Comparison of ENCODE assay signal across 28 mouse cellular contexts in genomic region chr10:25535891-25536331, GRCm38 (mm10). TPM values are rescaled to one million over a fixed set of nuclear protein-coding genes. Genes with fewer than 3 reads are reported as not detected.
DNase-seq lines count a peak whose midpoint lies in the region; ATAC-seq lines count a peak whose summit lies in the region.
"Had no signal": no experiment of that assay in that cellular context is flagged by ENCODE, and none has a peak within 500 bp of the region (broad histone marks: within the 10 kb centered on the region; RNA-seq: fewer than 3 reads in every experiment).

TSS of gene Smlr1 (minus strand) at chr10:25536267.

- H3K4me2 ChIP-seq in intestine, embryonic 15.5 days (replicated peaks) = no peak within 1 kb of the TSS
- H3K4me2 ChIP-seq in liver, embryonic 16.5 days (ENCODE audit: low read depth, low read length) = 0 out of 2 replicates have a peak within 1 kb of the TSS, but pooled peaks have one; percentile 0
- H3K4me2 ChIP-seq: embryonic facial prominence, embryonic 13.5 days; heart, embryonic 12.5 days; hindbrain, embryonic 12.5 days; stomach, embryonic 15.5 days had no signal

- DNase-seq in heart, adult 11 months = peak; percentile 82
- no peak for DNase-seq in heart, adult 9 months (ENCODE audit: low spot score in 2 of 2)
- peak; percentile 34 for DNase-seq in kidney, postnatal 14 days
- DNase-seq in neural tube, embryonic 10.5 days (ENCODE audit: extremely low spot score, low spot score) = no peak
- DNase-seq in layer of hippocampus, adult 18-20 months (ENCODE audit: low spot score in 2 of 2) = no peak
- DNase-seq: adrenal gland, postnatal 10 days; cerebellum, adult 9-10 months; gastrocnemius, postnatal 36 days; heart, postnatal 14 days; layer of hippocampus, adult 9-11 months; lung, adult 2 months; right cerebral cortex, postnatal 25 days; thymus, adult 2 months had no signal

- H3K4me3 ChIP-seq in intestine, embryonic 15.5 days (replicated peaks) = no peak within 1 kb of the TSS
- peak within 1 kb of the TSS; percentile 53 for H3K4me3 ChIP-seq in liver, embryonic 16.5 days (ENCODE audit: low read depth, low read length)
- H3K4me3 ChIP-seq: embryonic facial prominence, embryonic 13.5 days; heart, embryonic 12.5 days; hindbrain, embryonic 12.5 days; limb, embryonic 10.5 days; megakaryocyte, embryonic 14.5 days; stomach, embryonic 15.5 days had no signal

- H3K27me3 ChIP-seq in intestine, embryonic 15.5 days (replicated peaks) = no peaks in the 10 kb centered on the region
- no peaks in the 10 kb centered on the region for H3K27me3 ChIP-seq in liver, embryonic 16.5 days (ENCODE audit: control insufficient read depth, insufficient read depth, low read depth, low read length)
- H3K27me3 ChIP-seq: embryonic facial prominence, embryonic 13.5 days; heart, embryonic 12.5 days; hindbrain, embryonic 12.5 days; stomach, embryonic 15.5 days had no signal

- 0 out of 2 replicates have a peak within 1 kb of the TSS, but pooled peaks have one; percentile 54 for H3K27ac ChIP-seq in intestine, embryonic 15.5 days
- H3K27ac ChIP-seq in liver, embryonic 16.5 days (ENCODE audit: low read length) = peak within 1 kb of the TSS; percentile 88
- H3K27ac ChIP-seq: embryonic facial prominence, embryonic 13.5 days; hindbrain, embryonic 12.5 days; limb, embryonic 10.5 days; stomach, embryonic 15.5 days had no signal

- no peak within 1 kb of the TSS for H3K9ac ChIP-seq in intestine, embryonic 15.5 days
- H3K9ac ChIP-seq in liver, embryonic 16.5 days (ENCODE audit: low read depth, low read length) = peak within 1 kb of the TSS; percentile 29; the same call in 1 of the 2 replicates
- H3K9ac ChIP-seq: embryonic facial prominence, embryonic 13.5 days; heart, embryonic 12.5 days; hindbrain, embryonic 12.5 days; stomach, embryonic 15.5 days had no signal

- 82% methylated on average over 10 of the region's 10 CpGs for WGBS in intestine, embryonic 15.5 days
- WGBS in liver, embryonic 16.5 days (ENCODE audit: insufficient replicate concordance) = 55% methylated on average over 10 of the region's 10 CpGs

- H3K36me3 ChIP-seq in intestine, embryonic 15.5 days = no peaks in the 10 kb centered on the region
- no peaks in the 10 kb centered on the region for H3K36me3 ChIP-seq in liver, embryonic 16.5 days (ENCODE audit: control insufficient read depth, insufficient read depth)
- H3K36me3 ChIP-seq: embryonic facial prominence, embryonic 13.5 days; G1E; heart, embryonic 12.5 days; hindbrain, embryonic 12.5 days; limb, embryonic 10.5 days; stomach, embryonic 15.5 days had no signal

- ATAC-seq in intestine, embryonic 15.5 days = peak; percentile 55
- ATAC-seq in liver, embryonic 16.5 days (ENCODE audit: low read depth) = peak; percentile 66
- ATAC-seq: activated CD4-positive, CD25-positive, alpha-beta regulatory T cell, adult 4 months; forebrain, embryonic 16.5 days; inflammation-experienced regulatory T-cells, adult 6 months; midbrain, embryonic 16.5 days had no signal

- no peaks in the 10 kb centered on the region for H3K9me3 ChIP-seq in intestine, embryonic 15.5 days
- H3K9me3 ChIP-seq in liver, embryonic 16.5 days (replicated peaks; ENCODE audit: control insufficient read depth, low read length) = no peaks in the 10 kb centered on the region
- H3K9me3 ChIP-seq: embryonic facial prominence, embryonic 13.5 days; G1E; heart, embryonic 12.5 days; hindbrain, embryonic 12.5 days; limb, embryonic 10.5 days; megakaryocyte, embryonic 14.5 days; stomach, embryonic 15.5 days had no signal

- 0 out of 2 replicates have a peak, but pooled peaks cover 3% of the 10 kb centered on the region for H3K4me1 ChIP-seq in intestine, embryonic 15.5 days (replicated peaks)
- peaks cover 2% of the 10 kb centered on the region; the same call in 1 of the 2 replicates for H3K4me1 ChIP-seq in liver, embryonic 16.5 days (ENCODE audit: control insufficient read depth, low read depth, low read length)
- H3K4me1 ChIP-seq: embryonic facial prominence, embryonic 13.5 days; hindbrain, embryonic 12.5 days; limb, embryonic 10.5 days; megakaryocyte, embryonic 14.5 days; stomach, embryonic 15.5 days had no signal

RNA-seq across cellular contexts. Expression of gene Smlr1, which starts in this region (rescaled TPM):
- polyA plus RNA-seq in intestine, embryonic 15.5 days (2015; fragmentation: Nextera tagmentation; extraction: Ambion mirVana) = 9.3 and 12.8 TPM in 2 replicates
- 32.5 and 33.6 TPM in 2 replicates for polyA plus RNA-seq in liver, embryonic 16.5 days (2015; fragmentation: Nextera tagmentation; extraction: Ambion mirVana)
- not detected for total RNA-seq in layer of hippocampus, adult 18-20 months (2021)
- total RNA-seq: gastrocnemius, postnatal 36 days; heart, postnatal 14 days; left cerebral cortex, adult 8-10 months; neutrophil, adult 5-6 weeks had no signal
- polyA plus RNA-seq: activated CD4-positive, CD25-positive, alpha-beta regulatory T cell, adult 4 months; embryonic facial prominence, embryonic 13.5 days; forebrain, embryonic 16.5 days; G1E; heart, embryonic 12.5 days; hindbrain, embryonic 12.5 days; inflammation-experienced regulatory T-cells, adult 6 months; limb, embryonic 10.5 days; lung, adult 2 months; thymus, adult 2 months had no signal

Comparison
In these comparisons a context has a peak if more than half of its experiments do, and no peak if none do; other contexts are left out.
1. DNase-seq: peak in heart, adult 11 months (single experiment) and kidney, postnatal 14 days (single experiment); none in heart, adult 9 months (0 of 2), neural tube, embryonic 10.5 days (single experiment) and layer of hippocampus, adult 18-20 months (0 of 2).